Comparison of ENCODE assay signal across 8 mouse cellular contexts in the genomic region with DNA sequence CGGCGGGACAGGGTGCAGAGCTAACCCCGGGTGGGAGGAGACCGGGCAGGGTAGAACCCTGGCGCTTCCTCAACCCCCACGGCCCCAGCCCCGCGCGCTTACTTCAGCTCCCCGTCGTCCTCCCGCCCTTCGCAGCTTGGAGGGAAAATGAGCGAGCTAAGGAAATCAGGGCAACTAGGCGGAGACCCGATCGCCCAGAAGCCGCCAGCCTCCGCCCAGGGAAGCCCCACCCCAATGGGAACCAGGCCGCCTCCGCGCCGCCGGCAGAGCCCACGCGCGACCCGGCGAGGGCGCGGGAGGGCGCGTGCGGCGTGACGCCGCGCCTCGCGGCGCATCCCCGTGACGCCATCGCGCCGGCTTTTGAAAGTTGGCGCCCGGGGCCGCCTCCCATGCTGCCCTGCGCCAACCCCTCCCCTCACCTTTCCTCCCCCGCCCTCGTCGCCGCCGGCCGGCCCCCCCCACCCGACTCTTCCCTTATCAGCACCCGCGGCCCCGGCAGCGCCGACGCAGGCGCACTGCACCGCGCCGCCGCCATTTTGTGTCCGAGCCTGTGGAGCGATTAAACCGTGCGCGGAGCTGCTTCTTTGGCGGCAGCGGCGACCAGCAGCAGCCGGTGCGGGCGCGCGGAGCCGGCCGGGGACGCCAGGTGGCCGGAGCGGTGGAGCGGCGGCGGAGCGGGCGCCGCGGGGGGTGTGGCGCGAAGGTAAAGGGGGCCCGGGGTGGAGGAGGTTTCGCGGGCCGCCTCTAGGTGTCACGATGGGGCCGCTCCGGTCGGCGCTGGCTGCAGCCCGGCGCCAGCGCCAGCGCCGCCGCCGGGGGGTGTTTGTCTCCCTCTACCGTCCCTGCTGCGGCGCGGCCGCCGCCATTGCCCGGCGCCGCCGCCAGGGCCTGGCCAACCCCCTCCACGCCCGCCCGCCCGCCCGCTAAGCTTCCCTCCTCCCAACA. TPM values are rescaled to one million over a fixed set of nuclear protein-coding genes. Genes with fewer than 3 reads are reported as not detected.
DNase-seq lines count a peak whose midpoint lies in the region; ATAC-seq lines count a peak whose summit lies in the region.

Ctcf (plus strand) TSS at position 551 of the 945 bp plus-strand sequence.

- H3K36me3 ChIP-seq in hindbrain, embryonic 15.5 days: no peaks in the 10 kb centered on the region
- no peaks in the 10 kb centered on the region for H3K36me3 ChIP-seq in macrophage (ENCODE audit: inconsistent target)

- ATAC-seq in hindbrain, embryonic 15.5 days (ENCODE audit: low FRiP score, low read depth): peak; percentile 93

- 0% methylated on average over 92 of the region's 126 CpGs for WGBS in hindbrain, embryonic 15.5 days
- under 1% methylated on average over 94 of the region's 126 CpGs for WGBS in macrophage (ENCODE audit: missing documents)

- peaks cover 43% of the 10 kb centered on the region for H3K4me1 ChIP-seq in hindbrain, embryonic 15.5 days (replicated peaks)

- peak within 1 kb of the TSS; percentile 97 for H3K4me3 ChIP-seq in hindbrain, embryonic 15.5 days
- peak within 1 kb of the TSS; percentile 70 for H3K4me3 ChIP-seq in macrophage (ENCODE audit: inconsistent target)

- H3K9ac ChIP-seq in hindbrain, embryonic 15.5 days: peak within 1 kb of the TSS; percentile 99

- H3K9me3 ChIP-seq in hindbrain, embryonic 15.5 days: no peaks in the 10 kb centered on the region

- peak within 1 kb of the TSS; percentile 87 for H3K4me2 ChIP-seq in hindbrain, embryonic 15.5 days

- H3K79me2 ChIP-seq in macrophage (ENCODE audit: inconsistent target): peaks cover 47% of the 10 kb centered on the region

- DNase-seq in R1 (ENCODE audit: low read depth, low spot score): peak; percentile 91
- DNase-seq in cerebellum, postnatal 25 days: peak; percentile 95 to 97
- DNase-seq in frontal cortex, postnatal 36 days (ENCODE audit: low spot score in 2 of 2): peak; percentile 87 to 89
- DNase-seq in left cerebral cortex, adult 18-20 months (ENCODE audit: low spot score in 2 of 2): peak; percentile 83 to 92
- DNase-seq in right cerebral cortex, adult 18-20 months: peak; percentile 92
- peak; percentile 57 for DNase-seq in urinary bladder, postnatal 10 days (ENCODE audit: low spot score)

- peak within 1 kb of the TSS; percentile 100 for H3K27ac ChIP-seq in hindbrain, embryonic 15.5 days (replicated peaks)
- H3K27ac ChIP-seq in macrophage: peak within 1 kb of the TSS; percentile 73

- no peaks in the 10 kb centered on the region for H3K27me3 ChIP-seq in hindbrain, embryonic 15.5 days

RNA-seq across cellular contexts. Expression of gene Ctcf, which starts in this region (rescaled TPM):
- 100 and 101 TPM in 2 replicates for polyA plus RNA-seq in hindbrain, embryonic 15.5 days (2015; fragmentation: Nextera tagmentation; extraction: Ambion mirVana)
- total RNA-seq in left cerebral cortex, adult 18-20 months (2021): 10 to 100 TPM; 68.0 to 68.4 TPM
- 100 to 1,000 TPM in 9 of 26 experiments, 10 to 100 TPM in 17; 32.2 to 135 (median 83.9) TPM for total RNA-seq in macrophage (2018; cell fraction: chromatin; rRNA removed)
- total RNA-seq in macrophage (2018; cell fraction: cytosol; rRNA removed): 10 to 100 TPM; 21.4 to 50.1 (median 40.2) TPM
- total RNA-seq in macrophage (2018; cell fraction: nucleus; rRNA removed): 10 to 100 TPM; 31.0 to 89.2 (median 50.9) TPM
- polyA plus RNA-seq in macrophage (2018): 38.0 to 50.3 TPM (median 38.3 TPM) in 3 replicates

Comparison
In these comparisons a context has a peak if more than half of its experiments do, and no peak if none do; other contexts are left out.
1. Peak in every context shown above with its lines: DNase-seq, ATAC-seq, H3K4me3 ChIP-seq and H3K27ac ChIP-seq.